Mouse (Mus musculus): Measurements from ENCODE around the gene Slc1a1. TPM values are rescaled to one million over a fixed set of nuclear protein-coding genes. Genes with fewer than 3 reads are reported as not detected.

Slc1a1 gene
- polyA plus RNA-seq, 1 experiment: 1.6 TPM

GRCm38 (mm10) chr19:28883126-28883525, 48.3 kb downstream of the Slc1a1 start:
- H3K4me1 ChIP-seq (ENCODE audit: control insufficient read depth, insufficient read depth, insufficient read length, low read length): peaks cover 6% of the 10 kb centered on the region; the same call in 1 of the 2 replicates
- H3K27ac ChIP-seq (replicated peaks; ENCODE audit: low read depth, low read length): no peak overlapping the region
- no peak overlapping the region for H3K4me3 ChIP-seq (ENCODE audit: insufficient read depth, low read depth, low read length)

- no peak overlapping the region for H3K4me3 ChIP-seq (ENCODE audit: insufficient read depth, low read depth, low read length)
- peak overlapping the region; percentile 74 for H3K27ac ChIP-seq (replicated peaks; ENCODE audit: low read depth, low read length)
- H3K4me1 ChIP-seq (ENCODE audit: control insufficient read depth, insufficient read depth, insufficient read length, low read length): peaks cover 8% of the 10 kb centered on the region; the same call in 1 of the 2 replicates
These were observed 53.6 kb downstream of the Slc1a1 start for GRCm38 (mm10) chr19:28888496-28888895.

DNA sequence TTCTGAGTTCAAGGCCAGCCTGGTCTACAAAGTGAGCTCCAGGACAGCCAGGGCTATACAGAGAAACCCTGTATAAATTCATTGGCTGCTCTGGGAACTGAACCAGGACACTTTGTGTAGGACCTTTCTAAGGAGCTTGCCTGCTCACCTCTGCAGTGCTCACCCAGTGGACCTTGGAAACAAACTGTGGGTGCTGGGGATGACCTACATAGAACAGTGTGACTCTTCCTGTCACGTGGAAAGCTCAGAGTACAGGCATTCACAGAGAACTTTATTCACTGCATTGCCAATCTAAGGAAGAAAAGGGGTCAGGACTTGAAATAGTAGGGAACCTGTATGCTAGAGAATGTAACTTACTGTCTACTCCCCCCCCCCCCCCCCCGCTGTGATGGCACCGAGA, 54.4 kb downstream of the Slc1a1 start:
- Histone ChIP-seq H3K4me3 (ENCODE audit: insufficient read depth, low read depth, low read length) (no peak overlapping the region), H3K27ac (replicated peaks; ENCODE audit: low read depth, low read length) (no peak overlapping the region), H3K4me1 (ENCODE audit: control insufficient read depth, insufficient read depth, insufficient read length, low read length) (peaks cover 8% of the 10 kb centered on the region; the same call in 1 of the 2 replicates)

DNA sequence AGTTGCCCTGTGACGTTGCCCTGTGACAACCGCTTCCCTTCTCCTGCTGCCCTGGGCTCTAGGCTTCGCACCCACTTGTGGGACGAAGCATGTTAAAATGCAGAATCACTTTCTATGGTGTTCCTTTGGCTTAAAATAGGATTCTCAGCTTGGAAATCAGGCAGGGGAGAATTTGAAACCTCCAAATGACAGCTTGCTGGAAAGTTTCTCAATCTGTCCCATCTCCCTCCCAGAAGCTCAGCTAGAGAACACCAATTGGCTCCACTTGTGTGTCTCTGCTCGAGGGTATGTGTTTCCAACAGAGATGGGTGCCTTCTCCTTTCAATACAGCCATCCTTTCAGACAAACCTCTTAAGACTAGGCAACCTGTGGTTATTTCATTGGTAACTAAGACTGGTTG, 56.4 kb downstream of the Slc1a1 start:
- no peak overlapping the region for H3K27ac ChIP-seq (replicated peaks; ENCODE audit: low read depth, low read length)

DNA sequence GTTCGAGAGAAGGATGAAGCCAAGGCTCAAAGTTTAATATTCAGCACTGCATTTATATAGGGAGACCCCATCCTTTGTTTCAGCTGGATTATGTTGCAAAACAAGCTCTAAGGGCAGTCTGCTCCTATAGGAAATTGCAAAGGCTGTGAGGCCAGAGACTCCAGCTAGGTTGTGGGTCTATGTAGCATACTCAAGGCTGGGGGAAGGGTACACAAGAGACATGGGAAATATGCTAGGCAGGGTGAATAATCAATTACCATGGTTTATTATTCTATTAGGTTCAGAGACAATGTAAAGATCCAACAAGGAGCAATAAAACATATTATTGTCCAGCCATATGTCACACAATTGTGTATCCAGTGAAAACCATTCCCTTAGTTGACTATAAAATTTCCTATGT, 57.0 kb downstream of the Slc1a1 start:
- Histone ChIP-seq H3K4me1 (ENCODE audit: control insufficient read depth, insufficient read depth, insufficient read length, low read length) (peaks cover 6% of the 10 kb centered on the region; the same call in 1 of the 2 replicates), H3K4me3 (ENCODE audit: insufficient read depth, low read depth, low read length) (no peak overlapping the region), H3K27ac (replicated peaks; ENCODE audit: low read depth, low read length) (no peak overlapping the region)

More for the DNA sequence above, 56.4 kb downstream of the Slc1a1 start:
- Histone ChIP-seq H3K4me1 (ENCODE audit: control insufficient read depth, insufficient read depth, insufficient read length, low read length) (peaks cover 8% of the 10 kb centered on the region; the same call in 1 of the 2 replicates), H3K4me3 (ENCODE audit: insufficient read depth, low read depth, low read length) (no peak overlapping the region)

- no peaks in the 10 kb centered on the region for H3K4me1 ChIP-seq (ENCODE audit: control insufficient read depth, insufficient read depth, insufficient read length, low read length)
- no peak overlapping the region for H3K4me3 ChIP-seq (ENCODE audit: insufficient read depth, low read depth, low read length)
- H3K27ac ChIP-seq (replicated peaks; ENCODE audit: low read depth, low read length): no peak overlapping the region
These were observed 61.8 kb downstream of the Slc1a1 start for GRCm38 (mm10) chr19:28896639-28897038.

DNA sequence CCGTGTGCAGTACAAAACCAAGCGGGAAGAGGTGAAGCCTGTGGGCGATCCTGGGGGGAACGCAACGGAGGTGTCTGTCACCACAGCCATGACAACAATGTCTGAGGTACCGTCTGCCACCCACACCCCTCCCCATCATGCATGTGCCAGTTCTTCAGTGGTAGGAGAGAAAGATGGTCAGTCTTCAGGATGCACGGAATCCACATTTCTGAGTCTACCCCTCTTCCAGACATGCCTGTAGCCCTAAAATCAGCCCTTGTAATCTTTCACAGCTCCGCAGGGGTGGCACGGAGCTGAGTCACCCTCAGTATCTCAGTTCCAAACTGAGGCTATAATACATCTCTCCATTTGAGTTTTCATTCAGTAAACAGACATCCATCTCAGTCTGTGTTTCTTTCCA, 62.6 kb downstream of the Slc1a1 start:
- no peaks in the 10 kb centered on the region for H3K4me1 ChIP-seq (ENCODE audit: control insufficient read depth, insufficient read depth, insufficient read length, low read length)
- H3K4me3 ChIP-seq (ENCODE audit: insufficient read depth, low read depth, low read length): no peak overlapping the region
- H3K27ac ChIP-seq (replicated peaks; ENCODE audit: low read depth, low read length): no peak overlapping the region

DNA sequence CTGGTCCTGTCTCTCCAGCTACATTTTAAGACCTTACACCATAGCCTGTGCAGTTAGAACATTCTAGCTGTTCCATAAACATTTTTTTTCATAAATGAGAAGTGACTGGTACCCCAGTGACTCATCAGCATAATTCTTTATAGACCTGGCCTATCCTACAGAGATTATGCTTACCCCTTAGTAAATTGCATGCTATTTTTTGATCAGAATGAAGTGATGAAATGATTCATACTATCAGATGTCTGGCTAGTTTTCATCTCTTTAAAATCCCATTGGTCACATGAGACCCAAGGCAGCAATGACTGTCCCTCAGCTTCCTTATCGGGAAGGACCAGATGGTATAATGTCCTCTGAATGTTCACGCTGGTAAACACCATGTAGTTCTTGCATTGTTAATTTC, 65.9 kb downstream of the Slc1a1 start:
- Histone ChIP-seq H3K4me3 (ENCODE audit: insufficient read depth, low read depth, low read length) (no peak overlapping the region), H3K4me1 (ENCODE audit: control insufficient read depth, insufficient read depth, insufficient read length, low read length) (no peaks in the 10 kb centered on the region), H3K27ac (replicated peaks; ENCODE audit: low read depth, low read length) (no peak overlapping the region)

GRCm38 (mm10) chr19:28902111-28902510, 67.3 kb downstream of the Slc1a1 start:
- Histone ChIP-seq H3K4me1 (ENCODE audit: control insufficient read depth, insufficient read depth, insufficient read length, low read length) (no peaks in the 10 kb centered on the region), H3K27ac (replicated peaks; ENCODE audit: low read depth, low read length) (no peak overlapping the region)

GRCm38 (mm10) chr19:28902806-28903205, 68.0 kb downstream of the Slc1a1 start:
- no peak overlapping the region for H3K27ac ChIP-seq (replicated peaks; ENCODE audit: low read depth, low read length)
- no peak overlapping the region for H3K4me3 ChIP-seq (ENCODE audit: insufficient read depth, low read depth, low read length)

More at GRCm38 (mm10) chr19:28902111-28902510, 67.3 kb downstream of the Slc1a1 start:
- no peak overlapping the region for H3K4me3 ChIP-seq (ENCODE audit: insufficient read depth, low read depth, low read length)

GRCm38 (mm10) chr19:28903536-28904119, 68.8 kb downstream of the Slc1a1 start:
- no peaks in the 10 kb centered on the region for H3K4me1 ChIP-seq (ENCODE audit: control insufficient read depth, insufficient read depth, insufficient read length, low read length)
- H3K27ac ChIP-seq (replicated peaks; ENCODE audit: low read depth, low read length): no peak overlapping the region
- H3K4me3 ChIP-seq (ENCODE audit: insufficient read depth, low read depth, low read length): no peak overlapping the region

More at GRCm38 (mm10) chr19:28902806-28903205, 68.0 kb downstream of the Slc1a1 start:
- H3K4me1 ChIP-seq (ENCODE audit: control insufficient read depth, insufficient read depth, insufficient read length, low read length): no peaks in the 10 kb centered on the region

GRCm38 (mm10) chr19:28908186-28908585, 73.3 kb downstream of the Slc1a1 start:
- Histone ChIP-seq H3K27ac (replicated peaks; ENCODE audit: low read depth, low read length) (no peak overlapping the region), H3K4me3 (ENCODE audit: insufficient read depth, low read depth, low read length) (no peak overlapping the region), H3K4me1 (ENCODE audit: control insufficient read depth, insufficient read depth, insufficient read length, low read length) (no peaks in the 10 kb centered on the region)

DNA sequence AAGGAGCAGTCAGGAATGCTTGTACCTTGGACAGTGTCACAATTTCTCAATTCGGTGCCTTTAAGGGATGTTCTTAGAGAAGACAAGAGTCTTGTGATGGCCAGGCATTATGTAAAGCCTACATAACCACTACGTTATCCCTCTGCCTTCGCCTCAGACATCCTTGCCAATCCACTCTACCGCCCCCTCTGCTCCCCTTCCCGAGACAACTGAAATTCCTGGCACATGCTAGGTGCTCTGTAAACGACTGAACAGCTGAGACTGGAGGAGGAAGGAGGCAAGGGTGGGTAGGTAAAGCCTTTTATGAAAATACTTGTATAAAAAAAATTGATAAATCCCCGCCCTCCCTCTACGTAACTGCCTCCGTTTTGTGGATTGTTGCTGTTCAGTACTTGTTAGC, 73.8 kb downstream of the Slc1a1 start:
- Histone ChIP-seq H3K4me1 (ENCODE audit: control insufficient read depth, insufficient read depth, insufficient read length, low read length) (no peaks in the 10 kb centered on the region), H3K4me3 (ENCODE audit: insufficient read depth, low read depth, low read length) (no peak overlapping the region), H3K27ac (replicated peaks; ENCODE audit: low read depth, low read length) (no peak overlapping the region)

GRCm38 (mm10) chr19:28914598-28914997, 79.7 kb downstream of the Slc1a1 start:
- H3K4me3 ChIP-seq (ENCODE audit: insufficient read depth, low read depth, low read length): no peak overlapping the region
- 0 out of 2 replicates have a peak overlapping the region, but pooled peaks have one; percentile 93 for H3K27ac ChIP-seq (replicated peaks; ENCODE audit: low read depth, low read length)
- peaks cover 16% of the 10 kb centered on the region for H3K4me1 ChIP-seq (ENCODE audit: control insufficient read depth, insufficient read depth, insufficient read length, low read length)

DNA sequence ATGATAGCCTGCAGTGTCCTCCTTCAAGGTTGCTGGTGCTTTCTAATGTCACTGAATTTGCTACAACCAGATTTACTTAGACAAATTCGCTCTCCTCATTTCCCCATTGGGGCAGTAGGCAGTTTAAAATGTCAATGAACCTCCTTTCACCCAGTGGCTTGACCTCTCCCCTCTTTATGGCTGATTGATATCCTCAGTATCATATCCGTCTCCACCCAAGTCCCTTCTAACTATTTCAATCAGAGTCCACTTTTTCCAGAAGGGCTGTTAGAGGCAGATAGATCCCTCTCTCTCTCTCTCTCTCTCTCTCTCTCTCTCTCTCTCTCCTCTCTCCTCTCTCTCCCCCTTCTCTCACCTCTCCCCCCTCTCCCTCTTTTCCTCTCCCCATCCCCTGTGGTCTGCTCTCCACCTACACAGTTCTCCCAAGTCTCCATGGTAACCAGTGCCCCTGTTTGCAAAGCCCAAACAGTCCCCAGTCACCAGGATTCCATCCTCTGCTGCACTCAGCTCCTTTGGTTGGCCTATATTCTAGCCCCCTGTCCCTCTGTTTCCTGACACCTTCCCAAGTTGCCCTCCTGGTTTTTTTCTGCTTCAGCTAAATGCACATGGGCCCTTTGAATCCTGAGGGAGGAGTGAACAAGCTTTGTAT, 80.9 kb downstream of the Slc1a1 start:
- H3K4me3 ChIP-seq (ENCODE audit: insufficient read depth, low read depth, low read length): no peak overlapping the region
- peak overlapping the region; percentile 93 for H3K27ac ChIP-seq (replicated peaks; ENCODE audit: low read depth, low read length)
- H3K4me1 ChIP-seq (ENCODE audit: control insufficient read depth, insufficient read depth, insufficient read length, low read length): peaks cover 16% of the 10 kb centered on the region

- Histone ChIP-seq H3K27ac (replicated peaks; ENCODE audit: low read depth, low read length) (peak overlapping the region; percentile 94), H3K4me1 (ENCODE audit: control insufficient read depth, insufficient read depth, insufficient read length, low read length) (peaks cover 16% of the 10 kb centered on the region), H3K4me3 (ENCODE audit: insufficient read depth, low read depth, low read length) (no peak overlapping the region)
These were observed 81.6 kb downstream of the Slc1a1 start for GRCm38 (mm10) chr19:28916492-28916891.
